Mouse (Mus musculus): ENCODE measurements around the gene Camta1.

Gene Camta1

DNA sequence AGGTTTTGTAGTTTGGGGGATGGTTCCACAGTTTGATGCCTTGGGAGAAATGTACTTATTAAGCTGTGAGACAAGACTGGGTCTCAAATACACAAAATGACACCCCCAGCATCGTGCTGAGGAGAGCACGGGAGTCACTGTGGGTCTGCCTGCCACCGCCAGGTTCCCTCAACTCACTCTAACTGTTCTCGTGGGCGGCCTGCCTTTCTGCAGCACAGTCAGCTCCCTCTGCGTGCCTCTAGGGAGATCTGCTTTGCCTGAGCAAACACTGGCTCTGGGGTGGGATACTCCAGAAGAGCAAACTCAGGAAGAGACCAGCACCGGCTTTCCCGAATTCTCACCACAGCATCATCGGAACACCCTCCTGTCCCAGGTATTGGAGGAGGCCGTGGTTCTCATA is 129.0 kb downstream of the Camta1 start:
- POLR2A ChIA-PET: interaction anchor here in 1 of 4 experiments (1.2 kb wide), 1 partner anchor 13 kb away, joined by 3 read pairs; no protein-coding TSS in a partner anchor
- CTCF ChIA-PET: interaction anchor here in 1 of 4 experiments (0.6 to 0.9 kb wide), 2 partner anchors 15 to 115 kb away, joined by 3 to 4 read pairs; no protein-coding TSS in a partner anchor

- CTCF ChIA-PET: no interaction called here
- POLR2A ChIA-PET: no interaction called here
Measured at GRCm38 (mm10) chr4:151730037-151730759, 131.5 kb downstream of the Camta1 start.

DNA sequence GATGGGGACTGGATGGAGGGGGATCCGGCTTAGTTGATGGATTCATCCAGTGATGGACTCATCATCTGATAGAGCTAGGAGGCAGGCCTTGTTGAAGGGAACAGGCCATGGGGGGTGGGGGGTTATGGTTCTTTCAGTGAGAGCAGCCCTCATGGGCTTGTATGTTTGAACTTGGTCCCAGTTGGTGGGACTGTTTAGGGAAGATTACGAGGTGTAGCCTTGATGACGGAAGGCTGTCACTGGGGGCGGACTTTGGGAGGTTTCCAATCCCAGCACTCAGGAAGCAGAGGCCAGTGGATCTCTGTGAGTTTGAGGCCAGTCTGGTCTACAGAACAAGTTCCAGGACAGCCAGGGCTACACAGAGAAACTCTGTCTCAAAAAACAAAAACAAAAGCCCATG is 132.6 kb downstream of the Camta1 start:
- POLR2A ChIA-PET: interaction anchor here in 1 of 4 experiments (2.1 kb wide), 1 partner anchor 7 kb away, joined by 6 read pairs; no protein-coding TSS in a partner anchor
- CTCF ChIA-PET: interaction anchor here in 1 of 4 experiments (0.7 kb wide), 1 partner anchor 87 kb away, joined by 3 read pairs; no protein-coding TSS in a partner anchor

- CTCF ChIA-PET: interaction anchor here in 2 of 4 experiments (0.6 to 0.7 kb wide), 2 partner anchors 34 to 86 kb away, joined by 3 read pairs; no protein-coding TSS in a partner anchor
Measured at GRCm38 (mm10) chr4:151728391-151729065, 133.1 kb downstream of the Camta1 start.

GRCm38 (mm10) chr4:151726396-151726795 is 135.3 kb downstream of the Camta1 start:
- ChIA-PET CTCF (interaction anchor here in 1 of 4 experiments (0.5 kb wide), 1 partner anchor 13 kb away, joined by 3 read pairs; no protein-coding TSS in a partner anchor), POLR2A (interaction anchor here in 2 of 4 experiments (0.6 to 1.4 kb wide), 3 partner anchors 12 to 124 kb away, joined by 3 read pairs; no protein-coding TSS in a partner anchor)

More at GRCm38 (mm10) chr4:151728391-151729065, 133.1 kb downstream of the Camta1 start:
- POLR2A ChIA-PET: interaction anchor here in 1 of 4 experiments (2.1 kb wide), 1 partner anchor 8 kb away, joined by 6 read pairs; no protein-coding TSS in a partner anchor

GRCm38 (mm10) chr4:151724897-151725296 is 136.8 kb downstream of the Camta1 start:
- CTCF ChIA-PET: no interaction called here
- POLR2A ChIA-PET: interaction anchor here in 2 of 4 experiments (0.6 to 1.1 kb wide), 2 partner anchors 13 to 694 kb away, joined by 3 to 4 read pairs; no protein-coding TSS in a partner anchor

GRCm38 (mm10) chr4:151720722-151721467 is 140.8 kb downstream of the Camta1 start:
- ChIA-PET CTCF (no interaction called here), POLR2A (no interaction called here)

DNA sequence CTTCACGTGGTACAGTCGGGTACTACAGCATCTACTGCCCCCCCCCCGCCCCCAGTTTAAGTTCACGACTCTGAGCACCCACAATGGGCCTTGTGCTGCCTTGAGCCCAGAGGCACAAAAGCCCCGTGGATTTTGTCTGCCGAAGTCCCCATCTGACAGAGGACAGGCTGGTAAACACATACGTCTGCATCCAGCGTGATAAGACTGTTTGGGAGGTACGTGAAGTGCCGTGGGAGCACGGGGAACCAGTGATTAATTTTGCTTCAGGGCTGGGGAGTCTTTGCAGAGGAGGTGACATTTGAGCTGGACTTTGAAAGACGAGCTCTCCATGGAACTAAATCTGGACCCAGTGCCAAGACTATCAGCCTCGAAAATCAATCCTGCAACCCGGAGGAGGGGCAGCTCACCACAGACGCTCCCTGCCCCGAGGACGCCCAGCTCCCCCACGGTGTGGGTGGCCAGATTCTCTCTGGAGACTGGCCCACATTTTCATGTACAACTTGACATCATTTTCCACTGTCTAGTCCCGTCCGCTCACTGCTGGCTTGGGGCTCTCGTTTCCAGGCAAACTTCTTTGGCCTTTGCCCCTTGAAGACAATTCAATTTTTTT is 142.7 kb downstream of the Camta1 start:
- ChIA-PET CTCF (interaction anchor here in 3 of 4 experiments (0.5 to 2.0 kb wide), 3 partner anchors 13 to 436 kb away, joined by 3 to 4 read pairs (median 4); no protein-coding TSS in a partner anchor), POLR2A (interaction anchor here in 2 of 4 experiments (0.9 to 1.3 kb wide), 2 partner anchors 10 to 84 kb away, joined by 3 read pairs; no protein-coding TSS in a partner anchor)

DNA sequence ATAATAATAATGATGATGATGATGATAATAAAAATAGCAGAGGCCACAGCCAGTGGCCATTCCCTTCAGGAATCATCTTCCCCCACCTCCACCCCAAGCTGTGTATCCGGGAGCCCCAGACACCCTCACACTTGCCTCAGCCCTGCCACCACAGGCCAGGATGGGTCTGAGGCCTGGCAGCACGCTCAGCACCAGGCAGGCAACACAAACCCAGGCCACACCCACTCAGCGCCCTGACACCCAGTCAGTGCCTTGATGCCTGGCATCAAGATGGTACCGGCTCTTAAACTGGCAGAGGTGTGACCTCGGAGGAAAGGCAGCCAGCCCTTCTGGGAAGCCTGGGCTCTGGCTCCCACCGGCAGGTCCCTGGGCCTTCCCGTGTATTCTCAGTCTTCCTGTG is 143.8 kb downstream of the Camta1 start:
- POLR2A ChIA-PET: interaction anchor here in 2 of 4 experiments (0.7 to 0.9 kb wide), 2 partner anchors 22 to 365 kb away, joined by 3 read pairs; no protein-coding TSS in a partner anchor

GRCm38 (mm10) chr4:151713714-151714113 is 148.0 kb downstream of the Camta1 start:
- ChIA-PET CTCF (no interaction called here), POLR2A (interaction anchor here in 1 of 4 experiments (1.2 kb wide), 1 partner anchor 25 kb away, joined by 3 read pairs; no protein-coding TSS in a partner anchor)

More for the DNA sequence above, 143.8 kb downstream of the Camta1 start:
- CTCF ChIA-PET: interaction anchor here in 1 of 4 experiments (1.0 to 2.0 kb wide), 2 partner anchors 15 to 24 kb away, joined by 3 to 4 read pairs; no protein-coding TSS in a partner anchor

GRCm38 (mm10) chr4:151711406-151711805 is 150.3 kb downstream of the Camta1 start:
- ChIA-PET CTCF (no interaction called here), POLR2A (interaction anchor here in 1 of 4 experiments (0.7 to 1.2 kb wide), 3 partner anchors 9 to 13 kb away, joined by 3 read pairs; no protein-coding TSS in a partner anchor)

DNA sequence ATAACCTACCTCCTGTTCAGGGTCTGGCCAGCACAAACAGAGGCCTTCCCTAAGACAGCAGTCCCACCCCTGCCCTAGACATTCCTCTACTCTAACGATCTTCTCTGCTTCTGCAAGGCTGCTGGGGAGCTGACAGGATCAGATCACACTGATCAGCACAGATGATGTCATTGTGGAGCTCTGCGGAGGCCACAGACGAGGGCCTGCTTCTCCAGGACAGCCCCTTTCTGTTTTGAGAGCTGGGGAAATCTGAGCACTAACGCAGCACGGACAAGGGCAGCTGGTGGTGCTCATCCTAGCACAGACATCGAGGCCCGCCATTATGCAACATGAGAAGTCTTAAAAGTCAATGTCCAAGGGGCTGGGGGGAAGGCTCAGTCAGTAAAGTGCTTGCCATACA is 151.2 kb downstream of the Camta1 start:
- CTCF ChIA-PET: interaction anchor here in 2 of 4 experiments (0.5 to 0.8 kb wide), 3 partner anchors 37 to 1046 kb away, joined by 3 read pairs; no protein-coding TSS in a partner anchor
- POLR2A ChIA-PET: no interaction called here

DNA sequence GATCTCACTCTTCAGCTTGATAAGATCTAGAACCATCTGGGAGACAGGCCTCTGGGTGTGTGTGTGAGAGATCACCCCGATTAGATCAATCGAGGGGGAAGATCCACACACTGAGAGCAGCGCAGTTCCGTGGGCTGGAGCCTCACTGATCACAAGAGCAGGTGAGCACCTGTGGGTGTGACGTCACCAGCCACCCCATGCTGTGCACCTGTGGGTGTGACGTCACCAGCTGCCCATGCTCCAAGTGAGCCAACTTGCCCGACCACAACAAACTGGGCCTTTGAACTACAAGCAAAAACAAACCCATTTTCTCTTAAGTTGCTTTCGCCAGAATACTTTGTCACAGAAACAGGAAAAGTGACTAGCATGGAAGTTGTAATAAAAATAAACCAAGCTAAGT is 152.4 kb downstream of the Camta1 start:
- ChIA-PET CTCF (interaction anchor here in 3 of 4 experiments (0.6 to 1.5 kb wide), 4 partner anchors 26 to 1919 kb away, joined by 3 to 6 read pairs (median 4); no protein-coding TSS in a partner anchor), POLR2A (interaction anchor here in 2 of 4 experiments (0.7 to 1.2 kb wide), 2 partner anchors 10 to 490 kb away, joined by 3 read pairs; no protein-coding TSS in a partner anchor)

DNA sequence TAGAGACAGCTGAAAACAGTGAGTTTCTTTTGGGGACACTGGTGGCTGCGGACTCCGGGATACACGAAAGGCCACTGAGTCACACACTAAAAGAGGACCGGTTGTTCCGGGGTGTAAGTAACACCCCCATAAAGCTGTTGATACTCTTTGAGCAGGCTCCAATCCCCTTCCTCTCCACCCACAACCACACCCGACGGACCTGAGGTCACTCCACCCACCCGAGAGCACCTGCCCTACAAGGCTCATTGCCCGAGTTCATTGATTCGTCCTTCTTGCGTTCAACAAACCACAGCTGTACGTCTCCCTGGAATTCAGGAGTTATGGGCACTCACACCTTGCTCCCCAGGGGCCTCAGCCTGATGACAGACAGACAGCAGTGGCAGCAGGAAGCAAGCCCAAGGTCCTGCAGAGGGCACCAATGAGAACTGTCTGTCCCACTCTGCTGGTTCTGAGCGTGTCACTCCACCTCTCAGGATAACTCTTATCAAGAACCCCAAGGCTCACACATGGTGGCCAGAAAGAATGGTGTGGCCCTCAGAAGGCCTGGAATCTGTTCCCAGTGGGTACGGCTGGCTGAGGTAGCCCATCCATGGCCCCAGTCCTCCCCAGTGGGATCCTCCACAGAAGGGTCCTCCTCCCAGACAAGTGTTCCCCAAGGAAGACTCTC is 158.5 kb downstream of the Camta1 start:
- POLR2A ChIA-PET: interaction anchor here in 2 of 4 experiments (1.1 to 2.0 kb wide), 4 partner anchors 9 to 30 kb away, joined by 3 to 5 read pairs (median 3); no protein-coding TSS in a partner anchor
- CTCF ChIA-PET: interaction anchor here in 1 of 4 experiments (0.6 to 1.1 kb wide), 3 partner anchors 10 to 559 kb away, joined by 3 read pairs; no protein-coding TSS in a partner anchor

DNA sequence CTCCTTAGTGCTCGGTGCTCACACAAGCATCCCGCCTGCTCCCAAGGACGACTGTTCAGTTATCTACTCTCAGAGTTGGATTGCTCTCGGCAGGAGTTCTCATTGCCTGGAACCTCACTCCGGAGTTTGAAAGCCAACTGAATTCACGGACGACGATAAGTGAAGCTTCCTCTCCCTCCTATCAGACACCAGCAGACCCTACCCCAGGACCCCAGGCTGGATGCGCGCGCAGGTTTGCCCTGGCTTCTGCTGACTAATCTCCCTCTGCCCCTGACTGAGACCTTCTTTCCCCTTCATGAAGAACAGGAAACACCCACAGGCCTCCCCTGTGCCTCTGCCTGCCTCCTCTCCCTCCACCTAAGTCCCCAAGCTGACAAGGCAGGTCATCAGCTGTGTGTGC is 159.2 kb downstream of the Camta1 start:
- POLR2A ChIA-PET: interaction anchor here in 1 of 4 experiments (1.1 to 1.2 kb wide), 3 partner anchors 9 to 30 kb away, joined by 3 read pairs; no protein-coding TSS in a partner anchor
- CTCF ChIA-PET: interaction anchor here in 1 of 4 experiments (0.8 to 1.1 kb wide), 2 partner anchors 9 to 13 kb away, joined by 3 read pairs; no protein-coding TSS in a partner anchor

GRCm38 (mm10) chr4:151695984-151696383 is 165.7 kb downstream of the Camta1 start:
- ChIA-PET CTCF (interaction anchor here in 1 of 4 experiments (0.7 kb wide), 1 partner anchor 11 kb away, joined by 3 read pairs; no protein-coding TSS in a partner anchor), POLR2A (interaction anchor here in 2 of 4 experiments (0.6 to 0.8 kb wide), 2 partner anchors 22 to 769 kb away, joined by 3 read pairs; no protein-coding TSS in a partner anchor)

- ChIA-PET CTCF (interaction anchor here (0.6 to 2.9 kb wide), 18 partner anchors 8 to 1965 kb away, joined by 3 to 12 read pairs (median 3); no protein-coding TSS in a partner anchor), POLR2A (interaction anchor here in 2 of 4 experiments (0.7 to 1.0 kb wide), 2 partner anchors 215 to 624 kb away, joined by 3 read pairs; no protein-coding TSS in a partner anchor)
Measured at GRCm38 (mm10) chr4:151694531-151694930, 167.1 kb downstream of the Camta1 start.

Data from embryonic stem cell, embryonic (primary cell).